Mouse (Mus musculus) left cerebral cortex, postnatal 4 days (tissue): ENCODE measurements around the gene Wdr90. TPM values are rescaled to one million over a fixed set of nuclear protein-coding genes. Genes with fewer than 3 reads are reported as not detected.

Experiments used
- DNase-seq: peaks from one replicate; pipeline ENCODE4 v3.0.0-alpha.2; 2022
- intact Hi-C: fragments of 180-260 bp; cut with DNase I; formaldehyde crosslinking; loops from one replicate; pipeline ENCODE4 v1.15.1; 2025
- total RNA-seq, 2 experiments: library from RNA; stranded (reverse); gene quantifications; 2 replicates each; pipeline ENCODE4 v1.2.3; 2021

The Wdr90 gene
- total RNA-seq, 2 experiments from 2014 or later = 37.4 to 39.4 TPM

DNA sequence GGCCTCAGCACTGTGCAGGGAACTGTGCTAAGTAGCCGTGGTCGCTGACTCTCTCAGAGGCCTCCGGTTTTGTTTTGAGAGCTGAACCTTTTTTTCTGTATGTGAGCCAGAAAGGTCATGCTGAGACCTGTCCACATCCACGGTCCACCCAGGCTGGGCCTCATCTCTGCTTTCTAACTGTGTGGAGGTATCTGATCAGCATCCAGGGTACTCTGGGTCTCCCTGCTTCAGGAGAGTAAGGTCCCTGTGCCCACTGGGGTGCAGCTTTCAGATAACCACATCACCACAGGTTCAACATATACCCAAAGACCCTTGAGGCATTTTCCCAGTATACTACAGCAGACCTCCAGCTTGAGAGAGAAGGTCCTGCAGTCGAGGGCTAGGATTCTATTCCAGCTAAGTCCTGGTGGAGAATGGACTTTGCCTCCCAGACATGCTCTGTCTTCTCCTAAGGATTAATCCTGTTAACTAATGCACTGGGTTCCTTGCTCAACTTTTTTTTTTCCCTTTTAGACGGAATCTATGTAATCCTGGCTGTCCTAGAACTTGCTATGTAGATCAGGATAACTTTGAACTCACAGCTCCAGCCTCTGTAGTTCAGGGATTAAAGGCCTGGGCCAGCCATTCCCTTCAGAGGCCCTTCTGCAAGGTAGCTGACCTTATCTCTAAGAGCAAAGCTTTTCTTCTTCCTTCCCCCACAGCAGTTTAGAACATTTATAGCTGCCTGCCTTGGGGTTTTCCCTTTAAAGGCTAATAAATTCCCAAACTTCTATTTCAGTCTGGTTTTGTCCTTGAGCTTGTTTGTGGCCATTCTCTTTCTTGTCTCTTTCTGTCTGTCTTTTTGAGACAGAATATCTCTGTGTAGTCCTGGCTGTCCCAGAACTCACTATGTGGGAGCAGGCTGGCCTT lies 657 bp upstream of the Wdr90 start:
- DNase-seq = no peak
- intact Hi-C loops = no loop called here

DNA sequence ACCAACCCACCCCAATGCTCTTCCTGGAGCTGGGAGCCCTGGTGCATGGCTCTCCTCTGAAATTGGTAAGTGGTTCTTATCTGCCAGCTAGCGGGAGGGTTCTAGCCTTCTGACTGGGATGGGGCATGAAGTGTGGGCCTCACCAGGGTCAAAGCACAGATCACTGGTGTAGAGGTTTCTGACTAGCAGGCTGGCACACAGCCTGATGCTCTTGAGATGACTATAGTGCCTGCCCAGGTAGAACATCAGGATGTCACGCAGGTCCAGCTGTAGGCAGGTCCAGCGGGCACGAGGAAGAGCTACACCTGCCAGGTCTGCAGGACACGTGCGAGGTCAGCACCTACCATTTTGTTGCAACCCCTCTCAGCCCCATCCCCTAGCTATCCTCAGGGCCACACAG lies 1.1 kb downstream of the Wdr90 start:
- intact Hi-C loops = no loop called here
- no peak for DNase-seq

DNA sequence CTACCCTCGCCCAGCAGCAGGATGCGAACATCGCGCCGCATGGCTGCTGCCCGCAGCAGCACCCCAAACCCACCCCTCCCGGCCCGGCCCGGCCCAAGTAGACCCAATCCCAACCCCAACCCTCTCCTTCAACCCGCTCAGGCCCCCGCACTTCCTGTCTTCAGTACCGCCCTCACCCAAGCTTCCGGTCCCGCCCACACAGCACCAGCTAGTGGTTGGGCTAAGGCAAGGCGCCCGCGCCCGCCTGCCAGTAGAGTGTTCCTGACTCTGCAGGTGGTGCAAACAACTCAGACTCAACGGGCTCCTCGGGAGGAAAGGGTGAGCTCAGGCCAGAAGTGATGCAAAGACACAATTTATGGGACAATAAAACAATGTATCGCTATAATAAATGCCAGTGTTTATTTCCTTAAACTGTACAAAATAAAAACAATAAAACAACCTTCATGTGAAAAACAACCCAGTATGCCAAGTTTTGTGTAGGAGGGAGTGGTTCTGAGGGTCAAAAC lies 16.9 kb downstream of the Wdr90 start, which contains the start of gene Rhot2:
Gene Rhot2 (minus strand): TSS at position 456 of the 506 bp plus-strand sequence.
- intact Hi-C loops = no loop called here
- peak; percentile 95 for DNase-seq

DNA sequence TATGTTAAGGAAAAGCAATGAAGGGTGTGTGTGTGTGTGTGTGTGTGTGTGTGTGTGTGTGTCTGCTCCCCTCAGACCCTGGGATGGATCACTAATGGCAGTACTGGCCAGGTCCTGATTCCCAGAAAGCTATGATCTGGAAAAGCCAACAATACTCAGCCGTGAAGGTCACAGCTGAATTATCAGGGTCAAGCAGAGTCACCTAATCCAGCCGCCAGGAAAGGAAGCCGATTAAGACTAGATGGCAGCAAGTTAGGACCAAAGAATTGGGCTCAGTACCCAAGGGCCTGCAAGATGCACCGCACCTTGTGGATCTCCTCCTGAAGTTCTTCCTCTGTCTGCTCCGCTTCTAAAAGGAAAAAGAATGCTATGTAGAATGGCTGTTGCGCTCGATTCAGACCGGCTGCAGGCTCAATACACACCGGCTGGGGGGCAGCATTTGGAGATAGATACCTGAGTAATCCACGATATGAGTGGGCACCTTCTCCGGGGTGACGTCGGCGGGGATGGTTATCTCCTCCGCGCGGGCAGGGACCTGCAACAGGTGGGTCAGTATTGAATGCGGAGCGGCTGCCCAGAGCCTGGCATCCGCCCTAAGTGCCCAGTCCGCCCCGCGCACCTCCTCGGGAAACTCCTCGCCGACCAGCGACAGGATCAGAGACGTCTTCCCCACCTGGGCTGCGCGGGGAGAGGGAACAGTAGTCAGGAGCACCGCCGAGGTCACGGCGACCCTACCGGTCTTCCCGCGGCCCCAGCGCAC lies 17.5 kb downstream of the Wdr90 start:
- DNase-seq = no peak
- intact Hi-C loops = no loop called here

DNA sequence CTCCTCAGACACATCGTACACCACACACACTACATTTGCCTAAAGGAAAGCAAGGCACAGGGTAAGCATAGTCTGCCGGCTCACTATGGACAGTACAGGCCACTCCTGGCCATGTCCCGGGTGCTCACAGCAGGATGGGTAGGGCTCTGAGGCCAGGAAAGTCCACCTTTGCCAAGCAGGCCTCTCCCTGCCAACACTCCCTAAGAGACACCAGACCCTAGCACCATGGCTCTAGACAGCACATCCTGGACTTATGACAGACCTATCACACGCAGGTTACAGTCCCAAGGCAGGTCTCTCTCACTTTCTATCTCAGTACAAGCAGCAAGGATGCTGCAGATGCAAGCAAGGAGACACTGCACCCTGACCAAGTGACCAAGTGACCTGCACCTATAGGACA lies 18.2 kb downstream of the Wdr90 start:
- DNase-seq = no peak
- intact Hi-C loops = no loop called here

DNA sequence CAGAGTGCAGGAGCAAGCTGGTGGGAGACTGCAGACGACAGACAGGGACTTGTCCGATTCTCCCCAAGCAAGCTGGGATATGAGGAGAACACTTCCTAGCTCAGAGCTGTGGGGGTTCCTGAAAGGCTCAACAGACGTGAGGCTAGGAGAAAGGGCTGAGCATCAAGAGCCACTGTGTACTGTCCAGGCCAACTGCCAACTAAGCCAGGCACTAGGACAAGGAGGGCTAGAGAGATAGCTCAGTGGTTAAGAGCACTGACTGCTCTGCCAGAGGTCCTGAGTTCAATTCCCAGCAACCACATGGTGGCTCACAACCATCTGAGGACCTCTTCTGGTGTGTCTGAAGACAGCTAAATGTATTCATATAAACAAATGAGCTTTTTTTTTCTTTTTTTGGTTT lies 18.8 kb downstream of the Wdr90 start:
- no peak for DNase-seq
- intact Hi-C loops = no loop called here

DNA sequence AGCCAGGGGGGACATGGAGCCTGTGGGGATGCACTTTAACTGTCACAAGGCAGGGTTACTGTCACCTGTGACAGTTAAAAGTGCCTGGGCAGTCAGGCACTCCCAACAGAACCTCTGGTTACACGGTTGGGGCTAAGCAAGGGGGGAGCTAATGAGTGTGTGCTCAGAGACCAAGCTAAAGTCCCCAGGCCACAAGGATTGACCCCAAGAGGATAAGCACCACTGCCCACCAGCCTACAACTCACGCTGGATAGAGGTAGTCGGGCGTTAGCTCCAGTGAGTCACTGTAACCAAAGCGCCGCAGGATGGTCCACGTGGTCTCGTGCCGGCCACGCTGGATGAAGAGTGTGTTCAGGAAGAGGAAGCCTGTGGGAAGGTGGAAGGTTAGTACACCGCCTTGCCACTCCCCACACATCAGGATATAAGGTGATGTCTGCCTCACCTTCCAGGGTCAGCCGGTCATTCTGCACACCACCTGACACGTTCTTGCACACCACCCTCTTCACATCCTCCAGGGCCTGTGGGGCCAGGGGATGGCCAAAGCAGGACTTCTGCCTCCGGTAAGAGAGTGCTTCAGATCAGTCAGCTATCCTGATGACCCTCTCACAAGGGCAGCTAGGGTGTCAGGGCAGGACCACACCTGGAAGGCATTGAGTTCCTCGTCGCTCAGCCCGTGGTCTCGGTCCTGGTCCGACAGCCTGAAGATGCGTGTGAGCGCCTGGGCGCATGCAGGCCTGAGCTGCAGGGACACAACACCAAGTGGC lies 20.0 kb downstream of the Wdr90 start, which contains the start of gene Gm20683:
Gene Gm20683 (minus strand): TSS at position 647 of the 764 bp plus-strand sequence.
- no peak for DNase-seq
- intact Hi-C loops = no loop called here

DNA sequence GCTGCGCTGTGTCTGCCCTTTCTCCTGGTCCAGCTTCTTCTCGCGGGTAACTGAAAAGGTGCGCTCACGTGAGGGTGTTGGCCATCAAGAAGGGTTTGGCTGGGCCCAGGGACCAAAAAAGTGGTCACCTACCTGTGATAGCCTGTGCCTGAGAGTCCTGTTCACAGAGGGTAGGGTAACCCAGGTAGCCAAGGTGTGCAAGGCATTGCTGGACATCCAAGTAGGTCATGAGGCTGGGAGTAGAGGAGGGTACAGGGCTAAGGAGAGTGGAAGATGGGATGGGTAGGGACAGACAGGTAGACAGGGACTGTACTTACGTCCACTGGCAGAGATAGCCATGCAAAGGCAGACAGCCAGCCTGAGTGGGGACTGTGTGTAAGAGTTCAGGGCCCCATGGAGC lies 20.8 kb downstream of the Wdr90 start:
- intact Hi-C loops = no loop called here
- no peak for DNase-seq

DNA sequence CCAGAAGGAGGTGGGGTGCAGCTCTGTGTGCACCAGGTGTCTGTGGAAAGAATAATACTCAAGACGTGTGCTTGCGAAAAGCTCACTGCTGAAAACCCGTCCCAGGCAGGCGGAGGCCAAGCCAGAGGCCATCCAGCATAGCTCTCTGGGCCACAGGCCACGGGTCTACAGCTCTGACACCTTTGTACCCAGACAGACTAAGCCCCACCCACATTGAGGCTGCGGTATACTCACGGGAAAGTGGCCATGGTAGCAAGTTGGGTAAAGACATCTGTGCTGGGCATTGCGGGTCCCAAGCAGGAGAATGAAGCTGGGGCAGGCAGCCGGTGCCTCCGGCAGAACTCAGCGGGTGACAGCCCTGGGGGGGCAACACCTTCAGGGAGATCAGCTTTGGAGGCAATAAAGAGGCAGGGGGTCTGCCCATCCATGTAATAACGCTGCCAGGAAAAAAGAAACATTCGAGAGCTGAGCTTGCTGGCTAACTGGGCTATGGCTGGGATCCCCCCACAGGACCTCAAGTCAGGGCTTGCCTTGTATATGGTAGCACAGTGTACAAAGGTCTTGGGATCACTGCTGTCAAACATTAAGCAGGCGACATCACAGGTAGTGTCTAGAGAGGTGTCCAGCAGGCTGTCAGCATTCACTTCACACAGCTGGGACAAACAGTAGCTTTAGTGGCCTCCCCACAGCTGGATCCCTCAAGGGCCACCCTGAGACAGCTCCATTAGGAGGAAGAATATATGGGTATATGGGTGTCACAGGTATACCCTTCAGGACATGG lies 21.7 kb downstream of the Wdr90 start:
- DNase-seq = no peak
- intact Hi-C loops = no loop called here

DNA sequence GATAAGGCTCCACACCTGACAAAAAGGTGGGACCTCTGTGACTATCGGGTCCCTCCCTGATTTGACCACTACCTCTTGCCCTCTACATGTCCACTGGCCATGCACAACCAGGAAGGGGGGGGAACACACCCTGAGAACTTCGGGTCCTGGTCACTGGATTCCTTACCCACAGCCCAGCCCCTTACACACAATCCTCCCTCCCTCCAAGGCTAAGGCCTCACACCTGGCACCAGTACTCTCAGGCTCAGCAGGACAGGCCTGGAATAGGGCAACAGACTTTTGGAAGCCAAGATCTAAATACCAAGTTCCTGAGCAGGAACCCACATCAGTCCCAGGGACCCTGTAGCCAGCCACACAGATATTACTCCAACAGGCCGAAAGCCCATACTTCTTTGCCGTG lies 22.4 kb downstream of the Wdr90 start:
- no peak for DNase-seq
- intact Hi-C loops = no loop called here

DNA sequence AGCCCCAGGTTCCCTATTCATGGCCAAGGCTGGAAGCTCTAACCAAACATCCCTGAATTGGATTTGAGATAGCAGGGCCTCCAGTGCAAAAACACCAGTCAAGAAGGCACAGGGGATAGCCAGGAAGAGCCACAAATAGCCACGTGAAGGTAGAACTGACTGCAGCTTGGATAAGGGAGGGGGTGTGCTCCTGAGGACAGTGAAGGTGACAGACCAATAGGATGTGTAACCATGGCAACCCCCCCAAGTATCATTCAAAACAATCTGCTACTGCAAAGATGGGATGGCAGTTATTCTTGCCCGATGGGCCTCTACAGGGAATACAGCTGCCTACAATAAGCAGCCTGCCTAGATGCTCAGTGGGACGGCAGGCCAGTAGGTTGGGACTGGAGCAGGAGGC lies 23.8 kb downstream of the Wdr90 start:
- intact Hi-C loops = no loop called here
- no peak for DNase-seq

DNA sequence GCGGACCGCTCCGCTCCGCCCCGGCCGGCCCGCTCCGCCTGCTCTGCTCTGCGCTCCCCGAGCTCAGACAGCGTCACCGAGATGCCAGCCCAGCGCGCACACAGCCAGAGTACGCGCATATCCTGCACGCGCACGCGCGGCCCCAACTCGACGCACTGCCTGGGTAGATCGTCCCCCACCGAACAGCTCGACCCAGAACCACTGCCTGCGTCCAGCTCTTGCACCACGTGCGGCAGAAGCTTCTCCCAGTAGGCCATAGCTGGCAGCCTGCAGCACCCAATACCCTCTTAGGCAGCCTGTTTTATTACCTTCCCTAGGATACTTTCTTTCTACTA lies 24.3 kb downstream of the Wdr90 start, which contains the start of gene Rhbdl1:
Gene Rhbdl1 (minus strand): TSS at position 220 of the 335 bp plus-strand sequence.
- DNase-seq = peak; percentile 82
- intact Hi-C loops = no loop called here

DNA sequence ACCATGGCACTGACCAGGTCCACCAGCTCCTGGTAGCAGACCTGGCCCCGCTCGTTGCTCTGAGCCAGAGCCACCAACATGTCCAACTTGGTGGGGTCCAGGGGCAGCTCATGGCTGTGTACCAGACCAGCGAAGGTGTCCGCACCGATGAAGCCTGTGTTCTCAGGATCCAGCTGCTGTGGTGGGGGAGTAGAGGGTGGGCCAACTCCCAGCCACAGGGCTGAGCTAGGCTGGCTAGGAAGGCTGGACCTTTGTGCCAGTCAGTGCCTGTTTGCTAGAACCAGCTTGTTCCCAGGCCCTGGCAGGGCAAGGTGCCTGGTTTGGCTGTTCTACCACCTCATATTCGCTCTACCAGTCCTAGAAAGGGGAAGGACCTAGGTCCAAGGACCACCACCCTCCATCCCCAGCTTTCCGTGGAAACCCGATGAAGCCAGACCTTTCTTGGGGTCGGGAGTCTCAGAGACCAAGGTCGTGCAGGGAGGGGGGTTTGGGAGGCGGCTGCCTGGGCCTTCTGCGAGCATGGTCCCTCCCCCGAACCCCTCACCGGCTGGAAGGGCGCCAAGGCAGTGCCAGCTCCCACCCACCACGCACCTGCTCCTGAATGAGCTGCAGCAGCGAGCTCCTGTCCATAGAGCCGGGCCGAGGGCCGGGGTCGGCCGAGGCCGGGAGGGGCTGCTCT lies 24.8 kb downstream of the Wdr90 start:
- intact Hi-C loops = no loop called here
- DNase-seq = peak; percentile 78

DNA sequence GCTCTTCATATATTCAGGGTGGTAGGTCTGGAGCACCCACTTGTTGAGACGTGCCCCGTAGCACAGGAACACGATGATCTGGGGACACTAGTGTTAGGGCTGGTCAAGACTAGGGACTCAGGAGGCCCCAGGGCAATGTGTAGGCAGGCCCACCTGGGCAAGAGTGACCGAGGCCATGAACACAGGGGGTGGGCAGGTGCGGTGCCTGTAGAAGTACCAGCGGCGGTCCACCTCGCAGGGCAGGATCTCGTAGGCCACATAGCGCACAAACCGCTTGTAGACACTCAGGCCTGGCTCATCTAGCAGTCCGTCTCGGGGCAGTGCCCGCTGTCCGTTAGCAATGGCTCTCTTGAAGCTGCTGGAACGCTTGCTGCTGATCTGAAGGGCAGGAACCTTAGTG lies 25.5 kb downstream of the Wdr90 start:
- no peak for DNase-seq
- intact Hi-C loops = no loop called here

DNA sequence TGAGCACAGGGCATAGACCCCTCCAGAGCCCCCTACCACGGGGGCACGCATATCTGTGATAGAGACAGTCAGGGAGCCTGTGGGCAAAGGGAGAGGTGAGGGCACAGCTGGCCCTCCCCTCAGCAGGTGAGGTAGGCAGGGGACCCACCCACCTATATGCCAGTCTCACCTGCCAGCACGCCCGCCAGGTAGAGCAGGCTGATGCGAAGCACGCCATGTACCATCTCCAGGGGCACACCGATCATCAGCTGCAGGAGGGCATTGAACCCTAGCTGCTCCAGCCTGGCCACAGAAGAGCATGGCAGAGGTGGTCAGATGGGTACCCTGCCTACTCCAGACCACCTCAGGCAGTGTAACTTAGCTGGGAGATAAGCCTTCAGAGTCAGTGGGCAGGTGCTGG lies 26.0 kb downstream of the Wdr90 start:
- no peak for DNase-seq
- intact Hi-C loops = no loop called here

DNA sequence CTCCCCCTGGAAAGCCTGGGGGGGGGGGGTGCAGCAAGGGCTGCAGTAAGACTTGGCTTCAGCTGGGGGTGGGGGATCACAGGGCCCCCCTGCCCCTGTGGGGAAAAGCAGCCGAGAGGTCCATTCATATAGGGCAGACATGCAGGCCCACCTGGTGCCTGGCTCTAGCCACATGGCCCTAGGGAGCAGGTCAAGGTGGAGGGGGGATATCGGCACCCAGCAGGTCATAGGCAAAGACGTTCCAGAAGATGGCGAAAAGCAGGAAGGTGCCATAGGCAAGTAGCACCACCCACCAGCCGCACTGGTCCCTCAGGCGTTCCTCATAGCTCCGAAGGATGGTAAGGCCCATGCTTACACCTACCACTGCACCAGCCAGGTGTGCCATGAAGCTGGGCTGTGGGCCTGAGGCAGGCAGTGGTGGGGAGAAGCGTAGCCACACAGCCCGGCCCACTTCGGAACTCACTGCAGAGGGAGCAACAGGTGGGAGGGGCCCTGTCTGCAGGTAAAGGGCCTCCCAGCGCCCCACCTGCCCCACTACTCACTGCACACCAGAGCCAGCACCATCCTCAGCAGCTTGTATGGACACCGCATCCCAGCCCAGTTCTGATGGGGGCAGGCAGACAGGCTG lies 26.6 kb downstream of the Wdr90 start:
- intact Hi-C loops = no loop called here
- no peak for DNase-seq

DNA sequence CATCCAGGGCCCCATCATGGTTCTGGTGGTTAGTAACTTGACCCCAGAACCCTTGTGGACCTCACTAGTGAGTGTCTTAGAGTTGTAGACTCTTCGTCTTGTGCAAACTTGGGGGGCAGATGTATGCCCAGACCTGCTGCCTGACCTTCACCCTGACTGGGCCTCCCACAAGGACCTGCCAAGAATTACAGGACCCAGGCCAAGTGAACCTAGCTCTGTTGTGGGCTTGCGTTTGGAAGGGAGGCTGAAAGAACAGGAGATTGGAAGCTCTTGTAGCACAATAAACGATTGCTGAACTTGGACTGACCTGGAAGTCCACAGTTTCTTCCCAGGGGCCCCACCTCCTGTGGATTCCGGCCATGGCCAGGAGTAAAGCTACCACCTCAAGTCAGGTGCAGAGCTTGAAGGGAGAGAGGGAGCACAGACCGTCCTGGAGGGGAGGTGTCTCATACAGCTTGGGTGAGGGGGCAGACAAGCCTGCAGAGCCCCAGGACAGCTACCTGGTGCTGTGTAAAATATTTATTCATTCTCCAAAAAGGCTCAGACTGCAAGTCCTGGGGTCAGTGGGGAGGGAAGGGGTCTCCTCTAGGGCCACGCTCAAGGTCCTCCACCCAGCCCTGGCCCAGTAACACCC lies 27.2 kb downstream of the Wdr90 start:
- intact Hi-C loops = no loop called here
- DNase-seq = no peak

DNA sequence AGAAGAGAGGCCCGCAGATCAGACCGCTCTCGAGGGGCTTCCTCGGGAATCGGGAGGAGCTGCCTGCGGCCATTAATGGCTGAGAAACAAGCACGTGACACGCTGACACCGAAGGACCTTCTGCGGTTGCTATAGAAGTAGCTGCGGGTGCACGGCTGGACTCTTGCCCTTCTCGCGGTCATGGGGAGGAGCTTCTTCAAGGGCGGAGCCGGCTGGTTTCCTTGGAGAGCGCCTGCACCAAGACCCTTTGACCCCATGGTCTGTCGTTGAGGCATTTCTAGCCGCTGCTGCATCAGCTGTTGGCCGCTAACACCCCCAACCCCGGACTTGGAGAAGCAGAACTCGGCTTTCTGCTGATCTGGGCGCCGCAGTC lies 28.0 kb downstream of the Wdr90 start, which contains the start of gene Stub1:
Gene Stub1 (minus strand): TSS at position 114 of the 373 bp plus-strand sequence.
- DNase-seq = peak; percentile 93
- intact Hi-C loops = no loop called here
